Mouse (Mus musculus) inflammation-experienced regulatory T-cells, adult 6 months (primary cell): ENCODE measurements around the gene Gm9125. TPM values are rescaled to one million over a fixed set of nuclear protein-coding genes. Genes with fewer than 3 reads are reported as not detected.
"Not testable (repeated sequence)": the region's sequence is repeated elsewhere in the genome, so short reads cannot be mapped to it uniquely, and the experiment has no call there.

Experiments used
- ATAC-seq: one replicate; pipeline ENCODE4 v1.8.0; 2017
- polyA plus RNA-seq, 3 experiments: library from polyadenylated mRNA; unstranded; fragments of 100-300 nt; shearing (Covaris generic); gene quantifications; one replicate each; pipeline ENCODE4 v1.2.1; 2017

Gm9125 gene
- not detected for polyA plus RNA-seq

- not testable (repeated sequence) for ATAC-seq
Observed at GRCm38 (mm10) chr3:94054785-94055184, at the start of gene Gm9125. TSS of gene Gm9125 (minus strand) at chr3:94054885.

GRCm38 (mm10) chr3:94072544-94072943 is 17.9 kb upstream of the Gm9125 start, which contains the start of gene Gm10697:
TSS of gene Gm10697 (minus strand) at chr3:94072644.
- ATAC-seq = not testable (repeated sequence)

GRCm38 (mm10) chr3:94049566-94050121 is 5.0 kb downstream of the Gm9125 start:
- not testable (repeated sequence) for ATAC-seq

GRCm38 (mm10) chr3:94038241-94038640 is 16.4 kb downstream of the Gm9125 start:
- ATAC-seq = not testable (repeated sequence)

GRCm38 (mm10) chr3:94034400-94034799 is 20.3 kb downstream of the Gm9125 start:
- ATAC-seq = not testable (repeated sequence)

Other genes starting within 250 kb of the Gm9125 start
- gene Tdpoz3, start 228.9 kb downstream of the Gm9125 start, polyA plus RNA-seq = not detected
- not detected for gene Gm9117, start 111.3 kb downstream of the Gm9125 start, polyA plus RNA-seq
- gene Tdpoz5, start 93.6 kb downstream of the Gm9125 start, polyA plus RNA-seq = not detected
- not detected for gene Gm10697, start 17.8 kb upstream of the Gm9125 start, polyA plus RNA-seq
- not detected for gene Gm10696, start 123.3 kb upstream of the Gm9125 start, polyA plus RNA-seq
- gene Gm5286, start 141.8 kb upstream of the Gm9125 start, polyA plus RNA-seq = not detected
- not detected for gene Gm4778, start 209.2 kb upstream of the Gm9125 start, polyA plus RNA-seq